Mouse (Mus musculus) urinary bladder, postnatal 36 days (tissue): ENCODE measurements at regions not wholly inside any gene's neighbourhood (a gene's known extent, or its start where the extent isn't known, plus 50 kb on each side); places are given as distances from the start of the nearest gene placed in this dataset.
"Not testable (repeated sequence)": the region's sequence is repeated elsewhere in the genome, so short reads cannot be mapped to it uniquely, and the experiment has no call there.

Experiments
- DNase-seq, 2 experiments: peaks; one replicate each; pipeline ENCODE4 v3.0.0; 2022; ENCODE audit warnings: low spot score in 2 of 2, mixed read lengths in 1 of 2

GRCm38 (mm10) chrX:162359767-162360545 is 200.4 kb upstream of the Nhs start:
- no peak for DNase-seq

DNA sequence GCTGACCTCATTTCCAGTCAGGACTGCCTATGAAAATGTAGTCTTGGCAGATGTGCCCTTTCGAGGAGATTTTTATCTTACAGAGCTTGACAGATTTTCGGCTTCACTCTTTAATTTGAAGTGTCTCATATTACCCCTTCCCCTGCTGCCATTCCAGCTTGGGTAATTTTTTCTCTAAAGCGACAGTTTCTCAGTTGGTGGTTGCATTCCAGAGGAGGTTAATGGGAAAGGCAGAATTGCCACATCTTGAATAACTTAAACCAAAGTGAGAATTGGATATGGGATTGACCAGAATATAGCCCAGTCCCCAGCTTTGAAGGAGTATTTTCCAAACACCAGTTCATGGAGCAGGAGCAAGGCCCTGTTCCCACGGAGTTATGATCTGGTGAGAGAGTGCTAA is 188.8 kb upstream of the Nhs start:
- no peak for DNase-seq

DNA sequence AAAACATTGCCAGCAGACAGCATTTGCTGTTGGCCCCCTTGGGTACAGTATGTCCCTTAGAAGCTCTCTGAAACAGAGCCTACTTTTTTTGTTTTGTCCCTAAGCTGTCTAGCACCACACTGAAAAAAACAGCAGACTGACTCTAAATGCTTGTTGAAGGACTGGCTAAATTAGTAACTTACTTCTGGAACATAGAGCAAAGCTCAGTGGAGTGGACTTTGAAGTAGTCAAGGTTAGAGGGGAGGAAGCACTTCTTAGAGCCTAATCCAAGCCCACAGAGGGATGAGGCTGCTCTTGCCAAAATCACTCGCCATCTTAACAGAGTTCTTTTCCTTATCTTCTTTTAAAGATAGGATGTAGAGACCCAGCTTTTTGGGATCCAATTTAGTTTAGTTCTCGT is 188.4 kb upstream of the Nhs start:
- DNase-seq, result no peak

DNA sequence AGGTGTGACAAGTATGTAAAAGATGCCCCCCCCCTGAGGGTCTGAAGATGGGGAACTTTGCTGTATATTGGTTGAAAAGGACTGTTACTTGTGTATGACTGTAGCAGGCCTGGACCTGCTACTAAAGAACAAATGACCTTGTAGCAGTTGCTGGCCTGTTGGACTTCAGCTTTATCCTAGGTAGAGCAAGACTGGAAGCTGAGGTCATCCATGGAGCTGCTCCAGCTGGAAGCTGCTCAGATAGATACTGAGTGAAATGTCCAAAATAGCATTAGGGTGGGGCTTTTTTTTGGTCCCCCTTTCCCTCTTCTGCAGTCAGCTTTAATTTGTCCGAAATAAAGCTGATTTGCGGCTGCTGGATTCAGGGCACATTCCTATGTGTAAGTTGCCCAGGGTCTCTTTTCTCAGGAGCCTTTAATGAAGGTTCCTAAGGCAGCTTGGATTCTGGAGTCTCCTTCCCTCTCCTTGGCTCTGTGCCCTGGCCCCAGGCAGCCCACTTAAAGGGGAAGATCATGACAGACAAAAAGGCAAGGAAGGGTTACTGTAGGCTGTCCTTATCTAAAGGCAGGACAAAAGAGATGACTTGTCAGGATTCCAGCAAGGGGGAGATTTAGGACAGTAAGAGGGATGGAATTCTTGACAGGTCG is 186.1 kb upstream of the Nhs start:
- no peak for DNase-seq

GRCm38 (mm10) chrX:162332121-162332520 is 172.6 kb upstream of the Nhs start:
- DNase-seq, result no peak

DNA sequence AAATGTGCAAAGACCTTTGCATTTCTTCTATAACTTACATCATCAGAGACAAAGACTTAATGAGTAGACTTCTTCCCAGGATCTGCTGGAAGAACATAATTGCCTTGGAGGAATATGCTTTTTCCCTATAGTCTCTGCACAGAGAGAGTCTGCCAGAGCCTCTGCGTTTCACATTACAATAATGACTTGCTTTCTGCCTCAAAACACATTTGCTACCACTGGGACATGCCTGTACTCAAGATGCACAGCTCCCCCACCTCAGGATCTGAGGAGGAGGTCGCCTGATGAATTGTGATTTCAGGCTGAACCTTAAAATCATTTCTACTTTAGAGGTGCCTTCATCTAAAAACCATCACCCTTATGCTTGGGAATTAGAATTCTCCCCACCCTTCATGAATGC is 148.1 kb upstream of the Nhs start:
- no peak for DNase-seq

DNA sequence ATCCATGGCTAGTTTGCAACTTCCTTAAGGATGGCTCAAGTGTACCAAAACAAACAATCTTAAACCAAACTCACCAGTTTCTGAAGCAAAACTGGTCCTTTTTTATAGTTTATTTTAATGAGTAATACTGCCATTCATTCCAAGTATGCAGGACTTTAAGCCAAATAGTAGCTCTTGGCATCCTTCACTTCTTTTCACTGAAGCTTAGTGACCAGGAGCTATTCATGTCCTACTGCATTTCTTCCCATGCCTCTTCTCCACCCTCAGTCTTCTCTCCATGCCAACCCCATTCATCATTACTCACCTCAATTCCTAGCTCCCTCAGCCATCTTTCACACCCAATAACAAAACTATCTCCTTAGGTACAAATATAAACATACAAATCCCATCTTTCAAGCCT is 144.6 kb upstream of the Nhs start:
- DNase-seq, result no peak

DNA sequence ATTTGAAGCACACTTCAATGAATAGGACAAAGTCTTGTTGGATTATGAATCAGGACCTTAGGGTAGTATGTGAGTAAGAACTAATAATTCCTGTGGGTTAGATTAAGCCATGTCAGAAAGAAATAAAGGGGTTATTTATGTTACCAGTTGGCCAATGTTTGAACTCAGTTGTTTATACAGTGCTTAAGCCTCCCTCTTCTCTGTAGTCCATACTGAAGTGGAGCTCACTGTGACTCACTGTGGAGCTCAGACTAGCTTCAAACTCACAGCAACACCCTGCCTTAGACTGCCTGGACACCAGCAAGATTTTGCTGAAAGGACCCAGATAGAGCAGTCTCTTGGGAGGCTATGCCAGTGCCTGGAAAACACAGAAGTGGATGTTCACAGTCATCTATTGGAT is 143.3 kb upstream of the Nhs start:
- DNase-seq, result no peak

DNA sequence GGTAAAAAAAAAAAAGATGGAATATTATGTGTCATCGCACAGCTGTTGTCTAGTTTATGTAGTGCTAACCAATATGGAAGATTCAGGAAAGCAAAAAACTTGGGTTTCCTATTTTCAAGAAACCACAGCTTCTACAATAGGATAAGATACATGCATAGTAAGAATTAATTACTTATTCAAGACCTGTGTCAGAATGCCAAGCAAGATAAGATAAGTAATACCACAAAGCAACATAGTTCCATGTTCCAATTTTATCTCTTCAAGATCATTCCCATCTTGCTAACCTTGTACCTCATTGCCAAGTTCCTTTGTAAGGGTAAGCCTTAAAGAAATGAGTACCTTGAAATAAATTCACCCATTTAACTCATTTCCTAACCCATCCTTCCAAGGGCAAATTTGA is 131.7 kb upstream of the Nhs start:
- no peak for DNase-seq

- not testable (repeated sequence) for DNase-seq
Observed at GRCm38 (mm10) chrX:162286155-162286554, 126.6 kb upstream of the Nhs start.

GRCm38 (mm10) chrX:162284252-162284651 is 124.7 kb upstream of the Nhs start:
- DNase-seq, result no peak

- no peak for DNase-seq
Observed at GRCm38 (mm10) chrX:162282690-162283089, 123.2 kb upstream of the Nhs start.

GRCm38 (mm10) chrX:162278834-162279708 is 119.5 kb upstream of the Nhs start:
- DNase-seq, result peak; percentile 10 to 21

DNA sequence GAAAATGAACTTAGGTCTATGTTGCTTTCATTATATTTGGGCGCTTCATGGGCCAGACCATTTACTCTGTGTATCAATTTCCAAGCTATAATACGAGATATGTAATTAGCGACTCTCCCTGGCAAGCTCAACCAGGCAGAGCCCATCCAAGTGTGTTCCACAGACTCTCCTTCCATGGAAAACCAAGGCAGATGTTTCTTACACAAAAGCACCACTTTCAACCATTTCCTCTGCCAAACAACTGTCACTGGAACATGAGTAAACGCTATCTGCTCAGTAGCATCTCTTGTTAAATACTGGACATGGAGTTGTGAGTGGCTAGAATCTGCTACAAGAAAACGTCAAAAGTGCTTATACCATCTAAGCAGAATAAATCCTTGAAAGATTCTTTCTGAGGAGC is 115.1 kb upstream of the Nhs start:
- no peak for DNase-seq

DNA sequence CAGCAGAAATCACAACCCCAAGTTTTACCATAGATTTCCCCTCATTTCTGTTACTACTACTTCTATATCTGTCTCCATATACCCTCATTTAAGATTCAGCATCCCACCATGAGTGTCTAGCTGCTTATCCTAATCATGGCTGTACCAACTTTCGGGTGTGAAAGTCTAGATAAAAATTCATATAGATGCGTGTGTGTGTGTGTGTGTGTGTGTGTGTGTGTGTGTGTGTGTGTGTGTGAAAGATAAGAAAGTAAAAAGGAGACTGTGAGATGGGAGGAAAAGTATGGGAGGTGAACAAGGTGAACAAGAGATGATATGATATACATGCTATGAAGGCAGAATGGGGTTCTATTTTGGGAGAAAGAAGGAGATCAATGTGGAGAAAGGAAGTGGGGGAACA is 111.7 kb upstream of the Nhs start:
- DNase-seq, result no peak

- DNase-seq, result no peak
Observed at GRCm38 (mm10) chrX:162268918-162269317, 109.4 kb upstream of the Nhs start.

- no peak for DNase-seq
Observed at GRCm38 (mm10) chrX:162268112-162268511, 108.6 kb upstream of the Nhs start.

- DNase-seq, result peak in 1 of 2 experiments; percentile 11
Observed at GRCm38 (mm10) chrX:162267679-162268078, 108.1 kb upstream of the Nhs start.

- no peak for DNase-seq
Observed at GRCm38 (mm10) chrX:162266769-162267168, 107.2 kb upstream of the Nhs start.

DNA sequence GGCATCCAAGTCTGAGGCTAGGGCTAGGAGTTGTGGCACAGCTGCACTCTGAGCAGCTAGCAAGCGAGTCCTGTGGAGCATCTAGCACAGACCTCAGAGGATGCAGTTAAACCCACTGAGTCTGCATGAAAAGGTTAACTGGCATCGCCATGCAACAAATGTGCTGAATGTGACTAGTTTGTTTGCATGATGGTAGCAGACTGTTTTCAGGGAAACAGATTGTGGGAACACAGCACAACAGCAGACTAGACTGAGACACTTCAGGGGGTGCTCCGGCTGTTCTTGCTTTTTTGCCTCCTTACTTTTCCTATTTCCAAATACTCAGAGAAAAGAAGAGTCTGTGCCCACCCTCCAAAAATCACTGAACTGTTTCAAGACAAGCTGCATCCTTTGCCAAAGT is 97.9 kb upstream of the Nhs start:
- DNase-seq, result no peak

DNA sequence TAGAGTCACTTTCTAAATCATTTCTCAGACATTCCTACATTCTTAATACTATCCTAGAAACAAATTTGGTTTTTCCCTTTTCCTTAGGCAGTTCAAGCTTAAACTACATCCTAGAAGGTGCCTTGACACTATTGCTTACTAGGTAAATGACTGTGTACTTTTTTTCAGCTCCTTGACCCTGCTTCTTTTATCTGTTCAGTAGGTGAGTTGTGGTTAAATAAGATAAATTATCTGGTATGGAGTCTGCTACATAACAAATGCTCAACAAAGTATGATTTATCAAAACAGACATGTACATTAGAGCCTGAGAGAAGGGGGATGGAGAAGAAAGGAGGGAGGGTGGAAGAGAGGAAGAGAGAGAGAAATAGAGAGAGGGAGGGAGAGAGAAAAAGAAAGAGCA is 96.3 kb upstream of the Nhs start:
- no peak for DNase-seq

- DNase-seq, result no peak
Observed at GRCm38 (mm10) chrX:162241291-162241690, 81.8 kb upstream of the Nhs start.

- no peak for DNase-seq
Observed at GRCm38 (mm10) chrX:162235552-162235951, 76.0 kb upstream of the Nhs start.
